In genomic region chr11:6680397-6680818, GRCm38 (mm10) we compare ENCODE assay signal across 8 mouse cellular contexts. TPM values are rescaled to one million over a fixed set of nuclear protein-coding genes. Genes with fewer than 3 reads are reported as not detected.
DNase-seq lines count a peak whose midpoint lies in the region; ATAC-seq lines count a peak whose summit lies in the region.

No protein-coding gene starts in this region.

- peak overlapping the region; percentile 1; the same call in 1 of the 2 replicates for H3K4me2 ChIP-seq in embryonic facial prominence, embryonic 13.5 days
- H3K4me2 ChIP-seq in midbrain, embryonic 15.5 days = no peak overlapping the region

- H3K27ac ChIP-seq in embryonic facial prominence, embryonic 13.5 days = 0 out of 2 replicates have a peak overlapping the region, but pooled peaks have one; percentile 33
- peak overlapping the region; percentile 76 for H3K27ac ChIP-seq in limb, embryonic 10.5 days
- H3K27ac ChIP-seq in midbrain, embryonic 15.5 days = no peak overlapping the region

- WGBS in embryonic facial prominence, embryonic 13.5 days = 40% methylated on average over 10 of the region's 10 CpGs
- 25% methylated on average over 10 of the region's 10 CpGs for WGBS in limb, embryonic 10.5 days
- WGBS in midbrain, embryonic 15.5 days = 42% methylated on average over 10 of the region's 10 CpGs

- H3K27me3 ChIP-seq in embryonic facial prominence, embryonic 13.5 days = no peaks in the 10 kb centered on the region
- H3K27me3 ChIP-seq in limb, embryonic 10.5 days (ENCODE audit: low read depth, poor library complexity, severe bottlenecking) = no peaks in the 10 kb centered on the region
- H3K27me3 ChIP-seq in midbrain, embryonic 15.5 days (replicated peaks) = no peaks in the 10 kb centered on the region

- H3K36me3 ChIP-seq in embryonic facial prominence, embryonic 13.5 days = no peaks in the 10 kb centered on the region
- no peaks in the 10 kb centered on the region for H3K36me3 ChIP-seq in limb, embryonic 10.5 days
- H3K36me3 ChIP-seq in midbrain, embryonic 15.5 days (replicated peaks) = no peaks in the 10 kb centered on the region

- ATAC-seq in embryonic facial prominence, embryonic 13.5 days (ENCODE audit: insufficient number of reproducible peaks, insufficient read depth, low FRiP score, low TSS enrichment, low read depth) = no peak
- no peak for ATAC-seq in midbrain, embryonic 15.5 days (replicated peaks)

- no peaks in the 10 kb centered on the region for H3K9me3 ChIP-seq in embryonic facial prominence, embryonic 13.5 days
- no peaks in the 10 kb centered on the region for H3K9me3 ChIP-seq in limb, embryonic 10.5 days (replicated peaks)
- no peaks in the 10 kb centered on the region for H3K9me3 ChIP-seq in midbrain, embryonic 15.5 days

- no peak overlapping the region for H3K9ac ChIP-seq in embryonic facial prominence, embryonic 13.5 days
- no peak overlapping the region for H3K9ac ChIP-seq in midbrain, embryonic 15.5 days

- no peak overlapping the region for H3K4me3 ChIP-seq in embryonic facial prominence, embryonic 13.5 days
- no peak overlapping the region; the same call in 1 of the 2 replicates for H3K4me3 ChIP-seq in limb, embryonic 10.5 days
- no peak overlapping the region for H3K4me3 ChIP-seq in midbrain, embryonic 15.5 days

- H3K4me1 ChIP-seq in embryonic facial prominence, embryonic 13.5 days = peaks cover 4% of the 10 kb centered on the region
- peaks cover 11% of the 10 kb centered on the region for H3K4me1 ChIP-seq in limb, embryonic 10.5 days
- H3K4me1 ChIP-seq in midbrain, embryonic 15.5 days = no peaks in the 10 kb centered on the region

- peak; percentile 88 for DNase-seq in ZHBTc4 (ENCODE audit: low read depth, low spot score)
- peak; percentile 61 for DNase-seq in heart, postnatal 4 days
- peak; percentile 65 for DNase-seq in limb, embryonic 10.5 days (ENCODE audit: low spot score)
- peak; percentile 89 for DNase-seq in mesoderm, embryonic 11.5 days (ENCODE audit: low read depth, low spot score)
- DNase-seq in urinary bladder, postnatal 36 days (ENCODE audit: low spot score in 2 of 2) = peak; percentile 46 to 58
- no peak for DNase-seq in right cerebral cortex, adult 18-20 months

RNA-seq across cellular contexts. Expression of gene Ramp3, which starts 22.1 kb away (rescaled TPM):
- 6.7 and 8.0 TPM in 2 replicates for polyA plus RNA-seq in embryonic facial prominence, embryonic 13.5 days (2015; fragmentation: Nextera tagmentation; extraction: Ambion mirVana)
- 1 to 10 TPM; 3.6 to 3.7 TPM for total RNA-seq in heart, postnatal 4 days (2021)
- polyA plus RNA-seq in limb, embryonic 10.5 days (2016; fragmentation: Nextera tagmentation; extraction: Ambion mirVana) = 2.6 and 3.3 TPM in 2 replicates
- polyA plus RNA-seq in midbrain, embryonic 15.5 days (2015; fragmentation: Nextera tagmentation; extraction: Ambion mirVana) = 10.2 and 12.0 TPM in 2 replicates

RNA-seq across cellular contexts. Expression of gene Wap, which starts 42.0 kb away (rescaled TPM):
- not detected in 2 replicates for polyA plus RNA-seq in embryonic facial prominence, embryonic 13.5 days (2015; fragmentation: Nextera tagmentation; extraction: Ambion mirVana)
- not detected for total RNA-seq in heart, postnatal 4 days (2021)
- polyA plus RNA-seq in limb, embryonic 10.5 days (2016; fragmentation: Nextera tagmentation; extraction: Ambion mirVana) = not detected in 2 replicates
- polyA plus RNA-seq in midbrain, embryonic 15.5 days (2015; fragmentation: Nextera tagmentation; extraction: Ambion mirVana) = not detected in 2 replicates

RNA-seq across cellular contexts. Expression of gene Tbrg4, which starts 54.5 kb away (rescaled TPM):
- 33.6 and 38.5 TPM in 2 replicates for polyA plus RNA-seq in embryonic facial prominence, embryonic 13.5 days (2015; fragmentation: Nextera tagmentation; extraction: Ambion mirVana)
- 100 to 1,000 TPM; 105 to 108 TPM for total RNA-seq in heart, postnatal 4 days (2021)
- 70.3 and 85.2 TPM in 2 replicates for polyA plus RNA-seq in limb, embryonic 10.5 days (2016; fragmentation: Nextera tagmentation; extraction: Ambion mirVana)
- polyA plus RNA-seq in midbrain, embryonic 15.5 days (2015; fragmentation: Nextera tagmentation; extraction: Ambion mirVana) = 33.3 TPM in 2 replicates
